Mouse (Mus musculus): ENCODE data around the gene Olfr1436.

- no peak for TF ChIP-seq CTCF (IDR thresholded peaks at IDR 0.05; ENCODE audit: low read depth, low read length)
- TF ChIP-seq POLR2A (IDR thresholded peaks at IDR 0.05; ENCODE audit: extremely low read depth, insufficient read depth, low read length), result no peak
These were observed 19.4 kb downstream of the Olfr1436 start, which contains the start of gene Olfr1434 for GRCm38 (mm10) chr19:12279554-12279953.

Measured in liver, adult 2 months (tissue).